Mouse (Mus musculus): ENCODE measurements around the gene Kidins220. TPM values are rescaled to one million over a fixed set of nuclear protein-coding genes. Genes with fewer than 3 reads are reported as not detected.

Kidins220 gene
- polyA plus RNA-seq, 1 experiment: 28.3 TPM

DNA sequence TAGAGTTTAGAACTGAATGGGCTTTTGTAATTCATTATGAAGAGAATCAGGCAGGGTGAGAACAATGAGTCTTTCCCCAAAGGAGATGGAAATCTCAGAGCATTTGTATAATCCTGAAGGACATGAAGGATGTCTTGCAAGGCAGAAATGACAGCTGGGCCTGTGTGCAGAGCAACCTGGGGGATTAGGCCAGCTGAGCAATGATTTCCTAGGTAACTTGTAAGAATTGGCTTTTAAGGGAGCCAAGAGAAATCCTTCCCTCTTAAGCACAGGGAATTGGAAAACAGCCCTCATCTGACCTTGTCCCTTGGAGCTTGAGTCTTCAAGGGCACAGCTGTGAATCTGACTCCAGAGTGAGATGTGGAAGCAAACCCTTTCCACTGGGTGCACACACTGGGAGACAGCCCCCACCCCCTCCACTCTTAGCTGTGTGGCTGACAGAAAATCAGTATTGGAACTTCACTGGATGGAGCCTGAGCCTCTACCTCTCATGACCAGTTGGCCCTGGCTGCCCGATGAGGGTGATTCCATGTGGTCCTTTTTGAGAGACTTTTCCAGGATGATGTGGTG, 41.4 kb upstream of the Kidins220 start:
- H3K4me1 ChIP-seq (ENCODE audit: control insufficient read depth, insufficient read depth, insufficient read length, low read length): no peaks in the 10 kb centered on the region
- H3K36me3 ChIP-seq (ENCODE audit: control insufficient read depth, insufficient read depth, low read length): no peaks in the 10 kb centered on the region
- TF ChIP-seq CTCF (IDR thresholded peaks at IDR 0.05; ENCODE audit: extremely low read depth, insufficient read length, insufficient replicate concordance, low read depth, low read length) (no peak), POLR2A (IDR thresholded peaks at IDR 0.05; ENCODE audit: low read depth, low read length) (no peak)
- no peaks in the 10 kb centered on the region for H3K27me3 ChIP-seq (ENCODE audit: control insufficient read depth, insufficient read depth, low read length)
- no peak overlapping the region for H3K27ac ChIP-seq (ENCODE audit: insufficient read depth, low read depth, low read length)
- no peak overlapping the region for H3K4me3 ChIP-seq (ENCODE audit: low read depth, low read length)
- 97% methylated on average over 1 of the region's 1 CpGs for WGBS

DNA sequence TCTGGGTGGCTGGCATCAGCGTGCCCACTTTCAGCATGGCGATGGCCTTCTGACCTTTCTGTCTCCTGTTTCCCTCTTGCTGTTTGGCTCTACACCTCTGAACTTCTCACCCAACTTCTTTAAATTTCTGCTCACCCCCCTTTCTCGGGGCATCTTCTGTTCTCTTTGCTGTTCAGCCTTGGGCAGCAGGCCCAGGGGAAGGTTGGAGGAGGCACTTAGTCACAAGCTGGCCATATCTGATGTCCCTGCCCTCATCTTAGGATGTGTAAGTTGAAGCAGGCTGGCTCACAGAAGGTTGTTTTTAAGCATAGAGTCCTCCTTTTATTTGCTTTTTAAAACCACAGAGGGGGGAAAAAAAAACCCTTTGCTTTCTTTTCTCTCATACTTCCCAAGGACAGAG, 40.7 kb upstream of the Kidins220 start:
- Histone ChIP-seq H3K27me3 (ENCODE audit: control insufficient read depth, insufficient read depth, low read length) (no peaks in the 10 kb centered on the region), H3K4me3 (ENCODE audit: low read depth, low read length) (no peak overlapping the region), H3K27ac (ENCODE audit: insufficient read depth, low read depth, low read length) (no peak overlapping the region), H3K36me3 (ENCODE audit: control insufficient read depth, insufficient read depth, low read length) (no peaks in the 10 kb centered on the region), H3K4me1 (ENCODE audit: control insufficient read depth, insufficient read depth, insufficient read length, low read length) (no peaks in the 10 kb centered on the region)
- 83% methylated on average over 3 of the region's 3 CpGs for WGBS
- TF ChIP-seq POLR2A (IDR thresholded peaks at IDR 0.05; ENCODE audit: low read depth, low read length): no peak
- TF ChIP-seq CTCF (IDR thresholded peaks at IDR 0.05; ENCODE audit: extremely low read depth, insufficient read length, insufficient replicate concordance, low read depth, low read length): no peak

DNA sequence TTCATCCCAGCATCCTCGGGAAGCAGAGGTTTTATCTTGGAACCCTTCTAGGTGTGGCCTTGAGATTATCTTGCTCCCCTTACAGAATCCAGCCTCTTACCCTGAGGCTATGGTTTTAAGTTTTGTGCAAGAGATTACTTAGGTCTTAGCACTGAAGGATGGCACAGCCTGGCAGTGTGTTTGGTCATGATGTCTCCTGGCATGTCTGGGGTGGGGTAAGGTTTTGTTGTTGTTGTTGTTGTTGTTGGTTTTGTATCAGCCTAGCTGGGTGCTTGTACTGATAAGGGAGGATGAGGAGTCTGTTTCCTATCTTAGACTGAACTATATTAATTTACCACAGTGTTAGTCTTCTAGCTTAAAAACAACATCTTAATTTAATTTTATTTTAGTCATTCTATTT, 38.4 kb upstream of the Kidins220 start:
- no peak overlapping the region for H3K27ac ChIP-seq (ENCODE audit: insufficient read depth, low read depth, low read length)
- no peak overlapping the region for H3K4me3 ChIP-seq (ENCODE audit: low read depth, low read length)
- H3K27me3 ChIP-seq (ENCODE audit: control insufficient read depth, insufficient read depth, low read length): no peaks in the 10 kb centered on the region
- TF ChIP-seq CTCF (IDR thresholded peaks at IDR 0.05; ENCODE audit: extremely low read depth, insufficient read length, insufficient replicate concordance, low read depth, low read length): no peak
- TF ChIP-seq POLR2A (IDR thresholded peaks at IDR 0.05; ENCODE audit: low read depth, low read length): no peak
- no peaks in the 10 kb centered on the region for H3K4me1 ChIP-seq (ENCODE audit: control insufficient read depth, insufficient read depth, insufficient read length, low read length)
- WGBS: 33% methylated on average over 1 of the region's 1 CpGs
- no peaks in the 10 kb centered on the region for H3K36me3 ChIP-seq (ENCODE audit: control insufficient read depth, insufficient read depth, low read length)

DNA sequence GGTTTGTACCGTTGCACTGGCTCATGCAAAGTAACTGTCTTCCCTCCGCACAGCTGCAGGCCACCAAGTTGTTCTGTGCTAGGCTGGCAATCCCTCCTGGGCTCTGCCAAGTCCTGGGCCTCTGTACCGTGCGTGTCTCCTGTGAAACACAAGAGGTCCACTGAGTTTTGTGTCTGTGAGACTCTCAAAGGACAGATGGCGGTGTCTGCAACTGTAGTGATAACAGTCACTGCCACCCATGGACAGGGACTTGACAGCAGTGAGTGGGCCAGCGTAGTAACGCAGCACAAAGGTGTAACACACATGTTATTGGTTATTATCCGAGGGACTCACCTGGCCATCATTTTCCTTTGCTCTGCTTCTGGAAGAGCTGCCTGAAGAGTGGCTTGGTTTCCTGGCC, 35.4 kb upstream of the Kidins220 start:
- Histone ChIP-seq H3K27me3 (ENCODE audit: control insufficient read depth, insufficient read depth, low read length) (no peaks in the 10 kb centered on the region), H3K36me3 (ENCODE audit: control insufficient read depth, insufficient read depth, low read length) (no peaks in the 10 kb centered on the region), H3K4me1 (ENCODE audit: control insufficient read depth, insufficient read depth, insufficient read length, low read length) (no peaks in the 10 kb centered on the region), H3K27ac (ENCODE audit: insufficient read depth, low read depth, low read length) (no peak overlapping the region), H3K4me3 (ENCODE audit: low read depth, low read length) (no peak overlapping the region)
- WGBS: 91% methylated on average over 8 of the region's 8 CpGs
- TF ChIP-seq CTCF (IDR thresholded peaks at IDR 0.05; ENCODE audit: extremely low read depth, insufficient read length, insufficient replicate concordance, low read depth, low read length): no peak
- TF ChIP-seq POLR2A (IDR thresholded peaks at IDR 0.05; ENCODE audit: low read depth, low read length): no peak

DNA sequence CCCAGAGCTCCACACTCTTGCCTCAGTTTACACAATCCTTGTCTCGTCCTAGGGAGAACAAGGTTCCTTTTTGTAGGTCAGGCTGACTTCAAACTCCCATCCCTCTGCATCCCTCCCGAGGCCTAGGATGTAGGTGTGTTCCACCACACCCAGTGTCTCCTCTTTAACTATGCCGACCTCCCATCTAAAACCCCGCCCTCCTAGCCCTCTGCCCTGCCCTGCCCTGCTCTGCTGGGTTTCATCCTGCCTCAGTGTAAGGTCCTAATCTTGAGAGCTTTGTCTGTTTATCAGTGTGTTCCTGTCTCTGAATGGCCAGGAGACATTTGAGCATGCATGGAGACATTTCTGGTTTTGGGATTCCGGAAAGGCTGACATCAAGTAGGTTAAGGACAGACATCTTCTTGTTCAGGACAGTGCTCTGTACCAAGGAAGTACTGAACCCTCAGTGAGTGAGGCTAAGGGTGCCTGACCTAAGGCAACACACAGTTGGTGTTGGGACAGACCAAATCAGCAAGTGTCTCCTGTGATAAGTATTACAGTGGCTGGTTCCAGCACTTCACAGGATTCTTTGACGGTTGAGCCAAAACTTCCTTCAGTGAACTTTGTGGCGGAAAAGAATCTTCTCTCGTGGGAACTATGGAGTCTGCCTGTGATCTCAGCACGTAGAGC, 32.0 kb upstream of the Kidins220 start:
- no peaks in the 10 kb centered on the region for H3K4me1 ChIP-seq (ENCODE audit: control insufficient read depth, insufficient read depth, insufficient read length, low read length)
- WGBS: 69% methylated on average over 9 of the region's 9 CpGs
- TF ChIP-seq POLR2A (IDR thresholded peaks at IDR 0.05; ENCODE audit: low read depth, low read length) (no peak), CTCF (IDR thresholded peaks at IDR 0.05; ENCODE audit: extremely low read depth, insufficient read length, insufficient replicate concordance, low read depth, low read length) (no peak)

DNA sequence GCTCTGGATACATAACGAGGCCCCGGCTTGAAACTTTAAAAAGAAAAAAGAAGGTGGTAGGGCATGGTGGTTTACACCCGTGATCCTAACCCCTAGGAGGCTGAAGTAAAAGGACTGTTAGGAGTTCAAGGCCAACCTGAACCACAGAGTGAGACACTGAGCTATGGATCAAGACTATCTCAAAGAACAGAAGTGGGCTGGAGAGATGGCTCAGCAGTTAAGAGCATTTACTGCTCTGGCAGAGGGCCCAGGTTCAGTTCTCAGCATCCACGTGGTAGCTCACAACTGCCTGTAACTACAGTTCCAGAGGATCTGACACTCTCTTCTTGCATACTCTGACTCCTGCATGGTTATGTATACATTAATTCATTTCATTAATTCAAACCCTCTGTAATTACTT, 31.3 kb upstream of the Kidins220 start:
- 70% methylated on average over 4 of the region's 4 CpGs for WGBS
- Histone ChIP-seq H3K27me3 (ENCODE audit: control insufficient read depth, insufficient read depth, low read length) (no peaks in the 10 kb centered on the region), H3K4me1 (ENCODE audit: control insufficient read depth, insufficient read depth, insufficient read length, low read length) (no peaks in the 10 kb centered on the region), H3K27ac (ENCODE audit: insufficient read depth, low read depth, low read length) (no peak overlapping the region), H3K36me3 (ENCODE audit: control insufficient read depth, insufficient read depth, low read length) (no peaks in the 10 kb centered on the region), H3K4me3 (ENCODE audit: low read depth, low read length) (no peak overlapping the region)
- TF ChIP-seq POLR2A (IDR thresholded peaks at IDR 0.05; ENCODE audit: low read depth, low read length) (no peak), CTCF (IDR thresholded peaks at IDR 0.05; ENCODE audit: extremely low read depth, insufficient read length, insufficient replicate concordance, low read depth, low read length) (no peak)

More for the DNA sequence above, 32.0 kb upstream of the Kidins220 start:
- Histone ChIP-seq H3K27me3 (ENCODE audit: control insufficient read depth, insufficient read depth, low read length) (no peaks in the 10 kb centered on the region), H3K4me3 (ENCODE audit: low read depth, low read length) (no peak overlapping the region), H3K36me3 (ENCODE audit: control insufficient read depth, insufficient read depth, low read length) (no peaks in the 10 kb centered on the region), H3K27ac (ENCODE audit: insufficient read depth, low read depth, low read length) (no peak overlapping the region)

DNA sequence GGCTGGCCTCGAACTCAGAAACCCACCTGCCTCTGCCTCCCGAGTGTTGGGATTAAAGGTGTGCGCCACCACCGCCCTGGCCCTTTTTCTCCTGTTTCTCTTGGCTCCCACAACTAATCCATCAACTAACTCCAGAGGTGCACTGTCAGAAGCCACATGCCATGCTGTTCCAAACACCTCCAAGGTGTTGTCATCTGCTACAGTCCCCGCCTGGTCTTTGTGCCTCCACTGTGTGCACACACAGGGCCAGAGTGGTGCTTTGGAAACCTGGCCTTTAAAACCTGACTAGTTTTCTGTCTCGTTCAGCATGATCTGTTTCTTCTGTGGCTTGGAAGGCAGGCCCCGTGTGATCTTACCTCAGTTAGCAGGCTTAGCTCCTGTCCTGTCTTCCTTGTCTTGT, 30.1 kb upstream of the Kidins220 start:
- Histone ChIP-seq H3K27me3 (ENCODE audit: control insufficient read depth, insufficient read depth, low read length) (no peaks in the 10 kb centered on the region), H3K27ac (ENCODE audit: insufficient read depth, low read depth, low read length) (no peak overlapping the region), H3K36me3 (ENCODE audit: control insufficient read depth, insufficient read depth, low read length) (no peaks in the 10 kb centered on the region), H3K4me3 (ENCODE audit: low read depth, low read length) (no peak overlapping the region), H3K4me1 (ENCODE audit: control insufficient read depth, insufficient read depth, insufficient read length, low read length) (no peaks in the 10 kb centered on the region)
- 93% methylated on average over 7 of the region's 7 CpGs for WGBS
- TF ChIP-seq CTCF (IDR thresholded peaks at IDR 0.05; ENCODE audit: extremely low read depth, insufficient read length, insufficient replicate concordance, low read depth, low read length) (no peak), POLR2A (IDR thresholded peaks at IDR 0.05; ENCODE audit: low read depth, low read length) (no peak)

All from small intestine, adult 2 months (tissue).